Mouse (Mus musculus) urinary bladder, postnatal 10 days (tissue): ENCODE measurements around the gene Calca.
"Not testable (repeated sequence)": the region's sequence is repeated elsewhere in the genome, so short reads cannot be mapped to it uniquely, and the experiment has no call there.

Source experiments
- DNase-seq: peaks from one replicate; pipeline ENCODE4 v3.0.0; 2022; ENCODE audit warnings: low spot score

The Calca gene

GRCm38 (mm10) chr7:114636102-114636501 is at the start of gene Calca:
Calca (minus strand) TSS chr7:114636357.
- DNase-seq = no peak

- no peak for DNase-seq
Measured at GRCm38 (mm10) chr7:114672697-114673096, 36.5 kb upstream of the Calca start.

DNA sequence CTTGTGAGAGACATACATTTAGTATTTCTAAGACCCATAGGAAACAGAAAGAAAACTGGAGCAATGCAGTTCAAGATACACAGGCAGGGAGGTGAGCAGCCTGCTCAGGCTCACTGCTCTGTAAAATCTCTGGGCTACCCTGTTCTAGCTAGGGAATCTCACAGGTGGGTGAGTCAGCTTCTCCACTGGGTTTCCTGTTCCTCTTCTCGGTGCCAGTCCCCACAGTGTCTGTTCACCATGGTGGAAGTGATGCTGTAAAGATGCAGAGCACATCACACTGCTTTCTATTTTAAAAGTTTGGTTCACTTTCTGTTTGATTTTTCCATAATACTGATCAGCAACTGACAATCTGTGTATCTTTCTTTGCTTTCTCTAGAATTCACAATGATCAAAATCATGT is 35.2 kb upstream of the Calca start:
- no peak for DNase-seq

- no peak for DNase-seq
Measured at GRCm38 (mm10) chr7:114649730-114650129, 13.6 kb upstream of the Calca start.

- DNase-seq = no peak
Measured at GRCm38 (mm10) chr7:114648791-114649190, 12.6 kb upstream of the Calca start.

- DNase-seq = no peak
Measured at GRCm38 (mm10) chr7:114635569-114636101, 522 bp downstream of the Calca start.

DNA sequence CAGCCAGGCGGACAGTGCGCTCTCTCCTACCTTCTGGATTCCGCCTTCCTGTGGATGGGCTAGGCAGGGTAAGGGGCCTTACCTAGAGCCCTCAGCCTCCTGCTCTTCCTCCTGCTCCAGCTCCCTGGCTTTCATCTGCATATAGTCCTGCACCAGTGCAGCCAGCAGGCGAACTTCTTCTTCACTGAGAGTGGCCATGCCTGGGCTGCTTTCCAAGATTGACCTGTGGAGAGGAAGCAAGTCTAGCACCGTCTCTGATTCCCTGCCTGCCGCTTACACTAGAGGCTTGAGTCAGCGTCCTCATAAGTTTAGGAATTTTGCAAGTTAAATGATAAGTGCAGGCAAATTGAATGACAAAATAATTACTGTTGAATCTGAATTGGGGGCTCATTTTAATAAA is 1.8 kb downstream of the Calca start:
- no peak for DNase-seq

DNA sequence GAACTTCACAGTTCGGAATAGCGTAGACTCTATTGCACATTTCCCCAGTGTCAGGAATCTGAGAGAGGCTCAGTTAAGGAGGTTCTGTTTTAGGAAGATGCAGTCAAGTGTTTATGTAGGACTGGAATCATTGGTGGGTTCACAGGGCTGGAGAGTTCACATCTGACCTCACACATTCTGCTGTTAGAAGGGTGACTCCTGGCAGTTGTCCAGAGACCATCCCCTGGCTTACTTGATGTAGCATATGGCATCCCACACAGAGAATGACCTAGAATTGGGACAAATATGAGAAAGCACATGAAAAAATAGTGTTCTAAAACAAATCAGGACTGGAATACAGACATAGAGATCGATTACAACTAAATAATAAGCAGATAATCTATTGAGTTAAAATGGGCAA is 10.2 kb downstream of the Calca start:
- no peak for DNase-seq

GRCm38 (mm10) chr7:114616759-114617158 is 19.4 kb downstream of the Calca start:
- no peak for DNase-seq

DNA sequence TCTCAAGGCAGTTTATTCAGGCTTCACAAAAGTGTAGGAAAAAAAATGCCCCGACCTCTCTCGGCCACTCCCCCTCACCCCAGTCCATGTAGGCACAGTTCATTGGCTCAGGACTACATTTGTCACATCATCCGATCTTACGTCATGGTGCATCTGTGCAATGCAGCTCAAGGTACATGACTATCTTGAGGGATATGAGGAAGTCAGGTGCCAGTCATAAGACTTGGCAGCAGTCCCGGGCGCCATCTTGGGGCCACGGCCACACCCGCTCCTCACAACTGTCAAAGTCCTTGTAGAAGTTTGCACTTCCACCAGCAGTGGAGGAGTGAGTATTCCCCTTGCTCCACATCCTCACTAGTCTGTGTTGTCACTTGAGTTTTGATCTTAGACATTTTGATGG is 41.8 kb downstream of the Calca start:
- DNase-seq = not testable (repeated sequence)

GRCm38 (mm10) chr7:114582441-114582840 is 53.7 kb downstream of the Calca start:
- DNase-seq = no peak
